In the genomic region with DNA sequence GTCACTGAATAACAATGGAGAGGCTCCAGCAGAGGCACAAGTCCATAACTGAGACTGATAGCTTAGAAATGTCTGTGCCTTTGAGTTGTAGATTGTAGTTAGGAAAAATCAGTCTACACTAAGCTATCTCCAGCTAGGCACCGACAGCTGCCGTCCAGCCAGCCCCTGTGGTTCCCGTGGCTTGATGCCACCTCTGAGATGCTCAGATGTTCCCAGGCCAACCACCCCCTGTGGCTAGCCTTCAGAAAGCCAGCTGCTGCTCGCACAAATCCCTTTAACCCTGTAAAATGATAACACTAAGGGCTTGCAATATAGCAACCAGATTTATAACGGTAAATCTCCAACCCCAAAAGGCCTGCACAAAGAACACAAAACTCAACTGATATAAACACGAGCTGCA, we compare ENCODE assay signal across 30 mouse cellular contexts. TPM values are rescaled to one million over a fixed set of nuclear protein-coding genes. Genes with fewer than 3 reads are reported as not detected.
A peak's percentile ranks its signal among the peaks of the same experiment; 100 is the strongest.
DNase-seq lines count a peak whose midpoint lies in the region; ATAC-seq and TF ChIP-seq lines count a peak whose summit lies in the region.
"Had no signal": no experiment of that assay in that cellular context is flagged by ENCODE, and none has a peak within 500 bp of the region (broad histone marks: within the 10 kb centered on the region; RNA-seq: fewer than 3 reads in every experiment).

No protein-coding gene starts in this region.

- H3K4me2 ChIP-seq in midbrain, embryonic 14.5 days (ENCODE audit: low read length), result no peak overlapping the region
- no peak overlapping the region for H3K4me2 ChIP-seq in midbrain, embryonic 16.5 days (ENCODE audit: low read length)
- H3K4me2 ChIP-seq: forebrain, embryonic 13.5 days; liver, embryonic 13.5 days; midbrain, embryonic 12.5 days; neural tube, embryonic 12.5 days had no signal

- intact Hi-C loops in heart, postnatal 25 days (cut with DNase I), result loop anchor here (5.0 kb wide), 1 partner anchor 278 kb away; no protein-coding TSS in a partner anchor

- WGBS in midbrain, embryonic 14.5 days, result 25% methylated on average over 6 of the region's 6 CpGs
- WGBS in midbrain, embryonic 16.5 days, result 33% methylated on average over 6 of the region's 6 CpGs

- H3K9ac ChIP-seq in midbrain, embryonic 14.5 days (replicated peaks; ENCODE audit: low read length), result no peak overlapping the region
- H3K9ac ChIP-seq in midbrain, embryonic 16.5 days (ENCODE audit: low read depth, low read length), result no peak overlapping the region
- H3K9ac ChIP-seq: forebrain, embryonic 13.5 days; liver, embryonic 13.5 days; midbrain, embryonic 12.5 days; neural tube, embryonic 12.5 days had no signal

- peak; percentile 74 for DNase-seq in heart, adult 11 months
- DNase-seq in heart, postnatal 25 days (ENCODE audit: low spot score), result no peak
- DNase-seq in midbrain, embryonic 14.5 days, result peak; percentile 35
- peak; percentile 36 for DNase-seq in brain, embryonic 14.5 days (ENCODE audit: low read depth)
- DNase-seq in spleen, postnatal 14 days (ENCODE audit: low spot score in 2 of 2), result no peak
- no peak for DNase-seq in right cerebral cortex, postnatal 14 days
- DNase-seq: adrenal gland, adult 2 months; adrenal gland, postnatal 36 days; cerebellum, adult 9-11 months; gastrocnemius, postnatal 25 days; heart, adult 2 months; heart, postnatal 14 days; kidney, adult 11 months; kidney, postnatal 14 days; liver, embryonic 13.5 days; lung, adult 18-20 months; lung, postnatal 4 days; right cerebral cortex, postnatal 25 days; thymus, postnatal 14 days had no signal

- H3K36me3 ChIP-seq in midbrain, embryonic 14.5 days (ENCODE audit: control insufficient read depth, insufficient read depth, low read length), result peaks cover 9% of the 10 kb centered on the region
- peaks cover 5% of the 10 kb centered on the region; the same call in 1 of the 2 replicates for H3K36me3 ChIP-seq in midbrain, embryonic 16.5 days (ENCODE audit: control insufficient read depth, insufficient read depth, low read length)
- H3K36me3 ChIP-seq: liver, embryonic 13.5 days; neural tube, embryonic 12.5 days had no signal

- no peak for TF ChIP-seq CTCF in brain, embryonic 14.5 days (IDR thresholded peaks at IDR 0.05; ENCODE audit: borderline replicate concordance, extremely low read depth, insufficient read depth, insufficient read length)

- no peak overlapping the region for H3K27ac ChIP-seq in midbrain, embryonic 14.5 days (replicated peaks; ENCODE audit: low read depth, low read length)
- H3K27ac ChIP-seq in midbrain, embryonic 16.5 days (ENCODE audit: low read length), result no peak overlapping the region
- H3K27ac ChIP-seq: forebrain, embryonic 13.5 days; heart, adult 2 months; liver, embryonic 13.5 days; midbrain, embryonic 12.5 days; neural tube, embryonic 12.5 days had no signal

- H3K27me3 ChIP-seq in midbrain, embryonic 14.5 days (ENCODE audit: control insufficient read depth, insufficient read depth, low read length), result no peaks in the 10 kb centered on the region
- H3K27me3 ChIP-seq in midbrain, embryonic 16.5 days (ENCODE audit: control insufficient read depth, insufficient read depth, low read depth, low read length), result no peaks in the 10 kb centered on the region
- H3K27me3 ChIP-seq: forebrain, embryonic 13.5 days; liver, embryonic 13.5 days; megakaryocyte, embryonic 14.5 days; midbrain, embryonic 12.5 days; neural tube, embryonic 12.5 days had no signal

- no peak overlapping the region for H3K4me3 ChIP-seq in midbrain, embryonic 14.5 days (replicated peaks; ENCODE audit: low read depth, low read length)
- H3K4me3 ChIP-seq in midbrain, embryonic 16.5 days (ENCODE audit: low read depth, low read length), result no peak overlapping the region
- H3K4me3 ChIP-seq: forebrain, embryonic 13.5 days; heart, adult 2 months; liver, embryonic 13.5 days; megakaryocyte, embryonic 14.5 days; midbrain, embryonic 12.5 days; neural tube, embryonic 12.5 days had no signal

- no peak for ATAC-seq in midbrain, embryonic 14.5 days (ENCODE audit: low FRiP score, low TSS enrichment)
- no peak for ATAC-seq in midbrain, embryonic 16.5 days
- ATAC-seq: activated CD4-positive, CD25-positive, alpha-beta regulatory T cell, adult 4 months; forebrain, embryonic 13.5 days; inflammation-experienced regulatory T-cells, adult 6 months; lung, postnatal 0 days had no signal

- H3K4me1 ChIP-seq in midbrain, embryonic 14.5 days (ENCODE audit: control insufficient read depth, insufficient read depth, low read length), result peaks cover 6% of the 10 kb centered on the region; the same call in 1 of the 2 replicates
- H3K4me1 ChIP-seq in midbrain, embryonic 16.5 days (ENCODE audit: control insufficient read depth, insufficient read depth, low read length), result no peaks in the 10 kb centered on the region
- H3K4me1 ChIP-seq: forebrain, embryonic 13.5 days; liver, embryonic 13.5 days; megakaryocyte, embryonic 14.5 days; midbrain, embryonic 12.5 days; neural tube, embryonic 12.5 days had no signal

- no peaks in the 10 kb centered on the region for H3K9me3 ChIP-seq in midbrain, embryonic 14.5 days (ENCODE audit: control insufficient read depth, low read length)
- no peaks in the 10 kb centered on the region for H3K9me3 ChIP-seq in midbrain, embryonic 16.5 days (replicated peaks; ENCODE audit: control insufficient read depth, low read length, poor library complexity, severe bottlenecking)
- H3K9me3 ChIP-seq: forebrain, embryonic 13.5 days; liver, embryonic 13.5 days; megakaryocyte, embryonic 14.5 days; midbrain, embryonic 12.5 days; neural tube, embryonic 12.5 days had no signal

- no peak for TF ChIP-seq POLR2A in brain, embryonic 14.5 days (IDR thresholded peaks at IDR 0.05; ENCODE audit: borderline replicate concordance, extremely low read depth, insufficient read depth, insufficient read length, poor library complexity, severe bottlenecking)

RNA-seq across cellular contexts. Expression of gene Fig4, which starts 22.9 kb away (rescaled TPM):
- 10 to 100 TPM; 23.1 to 23.4 TPM for total RNA-seq in heart, postnatal 25 days (2021)
- 26.9 and 33.9 TPM in 2 replicates for polyA plus RNA-seq in midbrain, embryonic 14.5 days (2014; fragmentation: Nextera tagmentation; extraction: Ambion mirVana)
- polyA plus RNA-seq in midbrain, embryonic 16.5 days (2015; fragmentation: Nextera tagmentation; extraction: Ambion mirVana), result 31.6 and 32.5 TPM in 2 replicates
- polyA plus RNA-seq in brain, embryonic 14.5 days (2012; rRNA removed), result 15.8 and 19.4 TPM in 2 replicates

RNA-seq across cellular contexts. Expression of gene Ak9, which starts 23.6 kb away (rescaled TPM):
- not detected for total RNA-seq in heart, postnatal 25 days (2021)
- polyA plus RNA-seq in midbrain, embryonic 14.5 days (2014; fragmentation: Nextera tagmentation; extraction: Ambion mirVana), result 0.08 and 0.12 TPM in 2 replicates
- 0.16 and 0.28 TPM in 2 replicates for polyA plus RNA-seq in midbrain, embryonic 16.5 days (2015; fragmentation: Nextera tagmentation; extraction: Ambion mirVana)
- polyA plus RNA-seq in brain, embryonic 14.5 days (2012; rRNA removed), result 0.09 and 0.25 TPM in 2 replicates
- total RNA-seq: adrenal gland, adult 2 months; adrenal gland, postnatal 36 days; gastrocnemius, postnatal 25 days; heart, adult 2 months had no signal
- polyA plus RNA-seq: adrenal gland, adult 2 months; kidney, embryonic 14.5 days; liver, embryonic 13.5 days; midbrain, embryonic 12.5 days; stomach, embryonic 16.5 days; urinary bladder, adult 2 months had no signal

Comparison
In these comparisons a context has a peak if more than half of its experiments do, and no peak if none do; other contexts are left out.
1. DNase-seq: peak in heart, adult 11 months (single experiment), midbrain, embryonic 14.5 days (single experiment) and brain, embryonic 14.5 days (single experiment); none in heart, postnatal 25 days (single experiment), spleen, postnatal 14 days (0 of 2) and right cerebral cortex, postnatal 14 days (single experiment).